Comparison of ENCODE assay signal across 12 mouse cellular contexts in genomic region chr9:77497173-77497572, GRCm38 (mm10). TPM values are rescaled to one million over a fixed set of nuclear protein-coding genes. Genes with fewer than 3 reads are reported as not detected.
A peak's percentile ranks its signal among the peaks of the same experiment; 100 is the strongest.
DNase-seq lines count a peak whose midpoint lies in the region; ATAC-seq and TF ChIP-seq lines count a peak whose summit lies in the region.
"Had no signal": no experiment of that assay in that cellular context is flagged by ENCODE, and none has a peak within 500 bp of the region (broad histone marks: within the 10 kb centered on the region; RNA-seq: fewer than 3 reads in every experiment).

No protein-coding gene starts in this region.

- H3K27ac ChIP-seq in layer of hippocampus, adult 2 months = peak overlapping the region; percentile 51
- peak overlapping the region; percentile 76 for H3K27ac ChIP-seq in embryonic facial prominence, embryonic 12.5 days
- H3K27ac ChIP-seq in hindbrain, embryonic 13.5 days = peak overlapping the region; percentile 52
- H3K27ac ChIP-seq in midbrain, embryonic 15.5 days = peak overlapping the region; percentile 49; the same call in 1 of the 2 replicates
- H3K27ac ChIP-seq in left cerebral cortex, adult 2 months = no peak overlapping the region
- H3K27ac ChIP-seq: liver, embryonic 13.5 days had no signal

- peaks cover 20% of the 10 kb centered on the region for H3K4me1 ChIP-seq in embryonic facial prominence, embryonic 12.5 days
- peaks cover 14% of the 10 kb centered on the region for H3K4me1 ChIP-seq in hindbrain, embryonic 13.5 days (replicated peaks)
- peaks cover 21% of the 10 kb centered on the region for H3K4me1 ChIP-seq in midbrain, embryonic 15.5 days

- no peak for DNase-seq in layer of hippocampus, adult 2 months (ENCODE audit: low spot score in 2 of 2)
- DNase-seq in layer of hippocampus, adult 9-10 months (ENCODE audit: low spot score) = no peak
- DNase-seq in left cerebral cortex, adult 2 months (ENCODE audit: extremely low spot score in 1 of 2, low spot score in 2 of 2) = no peak
- no peak for DNase-seq in frontal cortex, postnatal 10 days (ENCODE audit: low spot score in 2 of 2)
- DNase-seq in thymus, postnatal 25 days = no peak
- DNase-seq: liver, embryonic 13.5 days; right cerebral cortex, postnatal 14 days had no signal

- no peaks in the 10 kb centered on the region for H3K36me3 ChIP-seq in embryonic facial prominence, embryonic 12.5 days
- H3K36me3 ChIP-seq in hindbrain, embryonic 13.5 days = no peaks in the 10 kb centered on the region
- no peaks in the 10 kb centered on the region for H3K36me3 ChIP-seq in midbrain, embryonic 15.5 days (replicated peaks)
- H3K36me3 ChIP-seq: liver, embryonic 13.5 days had no signal

- no peak overlapping the region for H3K4me3 ChIP-seq in layer of hippocampus, adult 2 months
- H3K4me3 ChIP-seq in embryonic facial prominence, embryonic 12.5 days = no peak overlapping the region
- H3K4me3 ChIP-seq in hindbrain, embryonic 13.5 days = no peak overlapping the region
- no peak overlapping the region for H3K4me3 ChIP-seq in midbrain, embryonic 15.5 days
- H3K4me3 ChIP-seq in left cerebral cortex, adult 2 months = no peak overlapping the region
- H3K4me3 ChIP-seq: liver, embryonic 13.5 days; megakaryocyte, embryonic 14.5 days had no signal

- WGBS in embryonic facial prominence, embryonic 12.5 days = 17% methylated on average over 6 of the region's 6 CpGs
- 41% methylated on average over 6 of the region's 6 CpGs for WGBS in hindbrain, embryonic 13.5 days
- 43% methylated on average over 6 of the region's 6 CpGs for WGBS in midbrain, embryonic 15.5 days

- no peaks in the 10 kb centered on the region for H3K9me3 ChIP-seq in embryonic facial prominence, embryonic 12.5 days
- H3K9me3 ChIP-seq in hindbrain, embryonic 13.5 days = no peaks in the 10 kb centered on the region
- no peaks in the 10 kb centered on the region for H3K9me3 ChIP-seq in midbrain, embryonic 15.5 days
- H3K9me3 ChIP-seq: liver, embryonic 13.5 days; megakaryocyte, embryonic 14.5 days had no signal

- H3K9ac ChIP-seq in embryonic facial prominence, embryonic 12.5 days = no peak overlapping the region
- H3K9ac ChIP-seq in hindbrain, embryonic 13.5 days = peak overlapping the region; percentile 43; the same call in 1 of the 2 replicates
- H3K9ac ChIP-seq in midbrain, embryonic 15.5 days = no peak overlapping the region
- H3K9ac ChIP-seq: liver, embryonic 13.5 days had no signal

- no peak overlapping the region for H3K4me2 ChIP-seq in embryonic facial prominence, embryonic 12.5 days (replicated peaks)
- H3K4me2 ChIP-seq in hindbrain, embryonic 13.5 days = no peak overlapping the region; the same call in 1 of the 2 replicates
- H3K4me2 ChIP-seq in midbrain, embryonic 15.5 days = no peak overlapping the region
- H3K4me2 ChIP-seq: liver, embryonic 13.5 days had no signal

- no peak for TF ChIP-seq CTCF in layer of hippocampus, adult 2 months (conservative IDR thresholded peaks at IDR 0.05)
- no peak for TF ChIP-seq CTCF in left cerebral cortex, adult 2 months (IDR thresholded peaks at IDR 0.05)

- no peaks in the 10 kb centered on the region for H3K27me3 ChIP-seq in embryonic facial prominence, embryonic 12.5 days
- H3K27me3 ChIP-seq in hindbrain, embryonic 13.5 days = peaks cover 15% of the 10 kb centered on the region
- H3K27me3 ChIP-seq in midbrain, embryonic 15.5 days (replicated peaks) = 0 out of 2 replicates have a peak, but pooled peaks cover 9% of the 10 kb centered on the region
- H3K27me3 ChIP-seq: CH12.LX; liver, embryonic 13.5 days; megakaryocyte, embryonic 14.5 days had no signal

- intact Hi-C loops in left cerebral cortex, adult 2 months (cut with DNase I) = no loop called here

- no peak for ATAC-seq in embryonic facial prominence, embryonic 12.5 days (ENCODE audit: insufficient number of reproducible peaks, insufficient read depth, low FRiP score, low TSS enrichment)
- no peak for ATAC-seq in hindbrain, embryonic 13.5 days (ENCODE audit: low FRiP score)
- ATAC-seq in midbrain, embryonic 15.5 days (replicated peaks) = peak; percentile 29; the same call in 1 of the 2 replicates

RNA-seq across cellular contexts. Expression of gene Lrrc1, which starts 47.5 kb away (rescaled TPM):
- 1 to 10 TPM; 8.4 to 9.1 TPM for total RNA-seq in layer of hippocampus, adult 2 months (2021)
- polyA plus RNA-seq in embryonic facial prominence, embryonic 12.5 days (2016; fragmentation: Nextera tagmentation; extraction: Ambion mirVana) = 15.2 and 16.0 TPM in 2 replicates
- 4.9 and 5.6 TPM in 2 replicates for polyA plus RNA-seq in hindbrain, embryonic 13.5 days (2015; fragmentation: Nextera tagmentation; extraction: Ambion mirVana)
- polyA plus RNA-seq in midbrain, embryonic 15.5 days (2015; fragmentation: Nextera tagmentation; extraction: Ambion mirVana) = 5.2 and 6.6 TPM in 2 replicates
- total RNA-seq in left cerebral cortex, adult 2 months (2021) = 1 to 10 TPM; 5.7 to 6.1 TPM
